Mouse (Mus musculus) intestine, embryonic 16.5 days (tissue): ENCODE measurements around the gene Usp54. TPM values are rescaled to one million over a fixed set of nuclear protein-coding genes. Genes with fewer than 3 reads are reported as not detected.

Experiments used
- ATAC-seq: fragments of 200-750 bp; cut with Nextera tagmentation; 2 replicates; pipeline ENCODE4 v1.8.0; 2017; ENCODE audit warnings: moderate TSS enrichment, moderate library complexity
- H3K27ac ChIP-seq: fragments of 300-500 bp; sonication (generic); 2 replicates; pipeline ENCODE4 v1.5.1; 2014; ENCODE audit warnings: mild to moderate bottlenecking, low read length
- H3K27me3 ChIP-seq: fragments of 300-500 bp; sonication (generic); replicated peaks from 2 replicates; pipeline ENCODE4 v1.6.1; 2014; ENCODE audit warnings: low read length, control low read depth, mixed read lengths; ENCODE audit not compliant: control insufficient read depth, insufficient read depth
- H3K36me3 ChIP-seq: fragments of 300-500 bp; sonication (generic); 2 replicates; pipeline ENCODE4 v1.6.1; 2014; ENCODE audit warnings: low read length, control low read depth; ENCODE audit not compliant: control insufficient read depth, insufficient read depth
- H3K4me1 ChIP-seq: fragments of 300-500 bp; sonication (generic); 2 replicates; pipeline ENCODE4 v1.6.1; 2014; ENCODE audit warnings: low read length, control low read depth, mixed read lengths; ENCODE audit not compliant: control insufficient read depth, insufficient read depth
- H3K4me2 ChIP-seq: fragments of 300-500 bp; sonication (generic); 2 replicates; pipeline ENCODE4 v1.6.1; 2014; ENCODE audit warnings: low read depth, low read length, control low read depth
- H3K4me3 ChIP-seq: fragments of 300-500 bp; sonication (generic); 2 replicates; pipeline ENCODE4 v1.5.1; 2014; ENCODE audit warnings: mild to moderate bottlenecking, low read length
- H3K9ac ChIP-seq: fragments of 300-500 bp; sonication (generic); 2 replicates; pipeline ENCODE4 v1.6.1; 2014; ENCODE audit warnings: low read depth, low read length
- H3K9me3 ChIP-seq: fragments of 300-500 bp; sonication (generic); 2 replicates; pipeline ENCODE4 v1.6.1; 2016; ENCODE audit warnings: low read length, control low read depth; ENCODE audit not compliant: control insufficient read depth
- WGBS: fragments of 180-500 bp; shearing (Covaris S2); extraction: QIAGEN DNeasy Blood & Tissue Kit; methylation state at CpG from one replicate; pipeline ENCODE4 v1.1.7; 2014; 5-methylcytosine and 5-hydroxymethylcytosine counted together
- polyA plus RNA-seq: library from polyadenylated mRNA; unstranded; fragments of >200 nt; fragmentation: Nextera tagmentation; extraction: Ambion mirVana; gene quantifications from 2 replicates; pipeline ENCODE4 v1.2.1, GENCODE M21; 2015

The Usp54 gene
- 3.1 and 3.3 TPM in 2 replicates for polyA plus RNA-seq

- Histone ChIP-seq H3K4me3 (peak within 1 kb of the TSS; percentile 79), H3K27me3 (no peaks in the 10 kb centered on the region), H3K9me3 (no peaks in the 10 kb centered on the region), H3K9ac (peak within 1 kb of the TSS; percentile 93), H3K4me1 (peaks cover 5% of the 10 kb centered on the region; the same call in 1 of the 2 replicates), H3K27ac (peak within 1 kb of the TSS; percentile 94), H3K36me3 (no peaks in the 10 kb centered on the region), H3K4me2 (peak within 1 kb of the TSS; percentile 91)
- ATAC-seq, result peak; percentile 97
- under 1% methylated on average over 73 of the region's 73 CpGs for WGBS
Observed at GRCm38 (mm10) chr14:20640644-20641437, at the start of gene Usp54. Gene Usp54, minus strand, starts transcription at chr14:20641063.

GRCm38 (mm10) chr14:20689009-20689408 is 48.1 kb upstream of the Usp54 start:
- Histone ChIP-seq H3K4me3 (no peak overlapping the region), H3K4me1 (no peaks in the 10 kb centered on the region), H3K36me3 (peaks cover 54% of the 10 kb centered on the region), H3K27ac (no peak overlapping the region), H3K9ac (no peak overlapping the region), H3K27me3 (no peaks in the 10 kb centered on the region), H3K9me3 (no peaks in the 10 kb centered on the region), H3K4me2 (no peak overlapping the region)
- no peak for ATAC-seq
- 89% methylated on average over 2 of the region's 2 CpGs for WGBS

GRCm38 (mm10) chr14:20686576-20686975 is 45.7 kb upstream of the Usp54 start:
- H3K9ac ChIP-seq, result no peak overlapping the region
- H3K36me3 ChIP-seq, result peaks cover 59% of the 10 kb centered on the region
- H3K4me1 ChIP-seq, result no peaks in the 10 kb centered on the region
- H3K4me2 ChIP-seq, result no peak overlapping the region
- no peaks in the 10 kb centered on the region for H3K27me3 ChIP-seq
- no peak overlapping the region for H3K27ac ChIP-seq
- no peak overlapping the region for H3K4me3 ChIP-seq
- ATAC-seq, result no peak
- H3K9me3 ChIP-seq, result no peaks in the 10 kb centered on the region
- 96% methylated on average over 3 of the region's 3 CpGs for WGBS

GRCm38 (mm10) chr14:20682498-20682897 is 41.6 kb upstream of the Usp54 start:
- Histone ChIP-seq H3K9me3 (no peaks in the 10 kb centered on the region), H3K27ac (no peak overlapping the region), H3K27me3 (no peaks in the 10 kb centered on the region), H3K4me1 (no peaks in the 10 kb centered on the region), H3K9ac (no peak overlapping the region), H3K4me3 (no peak overlapping the region), H3K36me3 (peaks cover 45% of the 10 kb centered on the region), H3K4me2 (no peak overlapping the region)
- no peak for ATAC-seq
- WGBS, result 69% methylated on average over 3 of the region's 3 CpGs

GRCm38 (mm10) chr14:20681742-20682141 is 40.9 kb upstream of the Usp54 start:
- H3K4me2 ChIP-seq, result no peak overlapping the region
- no peak for ATAC-seq

DNA sequence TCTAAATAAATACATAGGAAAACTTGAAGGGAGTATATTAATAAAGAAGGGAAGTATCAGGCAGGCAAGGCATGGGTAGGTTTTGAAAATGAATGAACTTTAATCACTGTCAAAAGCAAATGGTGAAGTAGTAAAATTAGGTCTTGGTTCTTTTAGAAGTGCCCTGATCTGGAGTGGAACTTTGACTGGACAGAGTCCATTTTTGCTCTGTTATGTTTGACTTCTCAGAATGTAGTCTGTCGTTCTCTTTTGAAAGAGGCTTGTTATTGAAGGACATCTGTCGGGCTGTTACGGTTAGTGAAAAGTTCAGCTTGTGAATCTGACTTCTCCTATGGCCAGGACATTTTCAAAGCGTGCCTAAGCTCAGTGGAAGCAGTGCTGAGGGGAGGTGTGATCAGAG is 37.0 kb upstream of the Usp54 start:
- Histone ChIP-seq H3K27me3 (no peaks in the 10 kb centered on the region), H3K27ac (no peak overlapping the region), H3K4me1 (peaks cover 10% of the 10 kb centered on the region; the same call in 1 of the 2 replicates), H3K9me3 (no peaks in the 10 kb centered on the region), H3K4me3 (no peak overlapping the region), H3K36me3 (peaks cover 20% of the 10 kb centered on the region), H3K9ac (no peak overlapping the region), H3K4me2 (no peak overlapping the region)
- no peak for ATAC-seq
- 90% methylated on average over 4 of the region's 4 CpGs for WGBS

More at GRCm38 (mm10) chr14:20681742-20682141, 40.9 kb upstream of the Usp54 start:
- Histone ChIP-seq H3K9me3 (no peaks in the 10 kb centered on the region), H3K27me3 (no peaks in the 10 kb centered on the region), H3K4me1 (no peaks in the 10 kb centered on the region), H3K27ac (no peak overlapping the region), H3K4me3 (no peak overlapping the region), H3K36me3 (peaks cover 42% of the 10 kb centered on the region), H3K9ac (no peak overlapping the region)
- 92% methylated on average over 2 of the region's 2 CpGs for WGBS

DNA sequence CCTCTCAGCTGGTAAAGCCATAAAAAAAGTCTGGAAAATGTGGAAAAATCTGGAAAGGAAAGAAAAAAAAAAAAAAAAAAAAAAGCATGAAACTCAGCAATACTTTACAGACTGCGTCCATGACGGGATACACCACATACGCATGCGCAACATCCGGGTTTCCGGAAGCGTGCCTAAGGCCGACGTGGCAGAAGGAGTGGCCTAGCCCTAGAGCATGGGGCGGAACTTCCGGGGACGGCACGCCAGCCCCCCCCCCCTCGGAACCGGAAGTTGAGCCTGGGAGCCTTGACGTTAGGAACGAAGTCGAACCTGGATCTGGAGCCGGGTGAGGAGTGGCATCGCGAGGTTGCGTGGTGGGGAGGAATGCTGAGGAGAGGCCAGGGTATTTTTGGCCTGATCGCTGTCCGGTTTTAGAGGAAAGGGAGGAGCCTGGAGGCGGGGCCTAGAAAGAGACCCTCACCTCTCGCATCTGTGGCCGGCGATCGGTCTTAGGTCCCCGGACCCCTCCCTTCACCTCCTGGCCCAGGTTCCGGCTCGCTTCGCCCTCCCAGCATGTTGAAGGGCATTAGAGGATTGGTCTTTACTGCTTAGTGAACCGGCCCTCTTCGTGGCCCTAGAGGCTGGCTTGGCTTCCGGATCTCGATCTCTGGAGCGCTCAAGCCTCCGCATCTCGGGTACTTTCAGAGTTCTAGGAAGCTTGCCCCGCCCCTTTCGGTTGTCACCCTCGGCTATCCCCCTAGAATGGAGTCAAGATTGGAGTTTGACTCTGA is 33.4 kb upstream of the Usp54 start, which contains the start of gene Sec24c:
TSS of gene Sec24c (plus strand) at position 245 of the 770 bp plus-strand sequence.
- Histone ChIP-seq H3K4me2 (peak within 1 kb of the TSS; percentile 91), H3K4me1 (peaks cover 10% of the 10 kb centered on the region; the same call in 1 of the 2 replicates), H3K27ac (peak within 1 kb of the TSS; percentile 97), H3K9me3 (no peaks in the 10 kb centered on the region), H3K4me3 (peak within 1 kb of the TSS; percentile 69), H3K9ac (peak within 1 kb of the TSS; percentile 82), H3K36me3 (peaks cover 9% of the 10 kb centered on the region), H3K27me3 (no peaks in the 10 kb centered on the region)
- WGBS, result under 1% methylated on average over 43 of the region's 43 CpGs
- peak; percentile 97 for ATAC-seq

- peak overlapping the region; percentile 30; the same call in 1 of the 2 replicates for H3K9ac ChIP-seq
Observed at GRCm38 (mm10) chr14:20673735-20674063, 32.8 kb upstream of the Usp54 start.

DNA sequence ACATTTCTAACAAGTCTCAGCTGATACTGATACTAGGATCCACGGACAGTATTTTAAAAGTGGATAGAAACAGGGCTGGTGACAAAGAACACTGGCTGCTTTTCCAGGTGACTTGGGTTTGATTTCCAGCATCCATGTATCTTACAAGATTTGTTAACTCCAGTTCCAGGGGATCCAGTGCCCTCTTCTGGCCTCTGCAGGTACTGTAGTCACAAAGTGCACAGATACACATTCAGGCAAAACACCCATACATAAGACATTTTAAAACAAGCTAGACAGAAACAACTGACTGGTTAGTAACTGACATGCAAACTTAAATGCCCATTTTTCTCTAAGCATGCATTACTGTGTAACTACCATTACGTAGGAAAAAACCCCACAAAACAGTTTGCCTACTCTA is 32.1 kb upstream of the Usp54 start:
- no peak overlapping the region for H3K9ac ChIP-seq
- H3K9me3 ChIP-seq, result no peaks in the 10 kb centered on the region
- H3K36me3 ChIP-seq, result peaks cover 7% of the 10 kb centered on the region; the same call in 1 of the 2 replicates
- no peak overlapping the region for H3K27ac ChIP-seq
- H3K4me2 ChIP-seq, result no peak overlapping the region
- WGBS, result 90% methylated on average over 2 of the region's 2 CpGs
- no peaks in the 10 kb centered on the region for H3K27me3 ChIP-seq
- H3K4me1 ChIP-seq, result peaks cover 15% of the 10 kb centered on the region; the same call in 1 of the 2 replicates
- no peak for ATAC-seq
- no peak overlapping the region for H3K4me3 ChIP-seq

More at GRCm38 (mm10) chr14:20673735-20674063, 32.8 kb upstream of the Usp54 start:
- Histone ChIP-seq H3K27ac (peak overlapping the region; percentile 68), H3K9me3 (no peaks in the 10 kb centered on the region), H3K36me3 (peaks cover 7% of the 10 kb centered on the region; the same call in 1 of the 2 replicates), H3K27me3 (no peaks in the 10 kb centered on the region), H3K4me2 (peak overlapping the region; percentile 66), H3K4me3 (peak overlapping the region; percentile 69), H3K4me1 (peaks cover 10% of the 10 kb centered on the region; the same call in 1 of the 2 replicates)
- ATAC-seq, result peak; percentile 80
- WGBS, result 9% methylated on average over 13 of the region's 13 CpGs
